Mouse (Mus musculus) liver, embryonic 15.5 days (tissue): ENCODE measurements around the gene Gpr179. TPM values are rescaled to one million over a fixed set of nuclear protein-coding genes. Genes with fewer than 3 reads are reported as not detected.
A peak's percentile ranks its signal among the peaks of the same experiment; 100 is the strongest.
"Not testable (repeated sequence)": the region's sequence is repeated elsewhere in the genome, so short reads cannot be mapped to it uniquely, and the experiment has no call there.

ENCODE experiments used
- ATAC-seq: fragments of 200-750 bp; cut with Nextera tagmentation; 2 replicates; pipeline ENCODE4 v1.8.0; 2017; ENCODE audit warnings: moderate number of reproducible peaks, mild to moderate bottlenecking, moderate library complexity; ENCODE audit not compliant: insufficient read depth
- H3K27ac ChIP-seq: fragments of 300-500 bp; sonication (generic); replicated peaks from 2 replicates; pipeline ENCODE4 v1.5.1; 2015; ENCODE audit warnings: mild to moderate bottlenecking, inconsistent platforms
- H3K27me3 ChIP-seq: fragments of 300-500 bp; sonication (generic); 2 replicates; pipeline ENCODE4 v1.6.1; 2015; ENCODE audit warnings: mild to moderate bottlenecking, inconsistent platforms
- H3K36me3 ChIP-seq: fragments of 300-500 bp; sonication (generic); replicated peaks from 2 replicates; pipeline ENCODE4 v1.6.1; 2015; ENCODE audit warnings: moderate library complexity, mild to moderate bottlenecking, inconsistent platforms
- H3K4me1 ChIP-seq: fragments of 300-500 bp; sonication (generic); replicated peaks from 2 replicates; pipeline ENCODE4 v1.6.1; 2015; ENCODE audit warnings: inconsistent platforms
- H3K4me2 ChIP-seq: fragments of 300-500 bp; sonication (generic); 2 replicates; pipeline ENCODE4 v1.6.1; 2015; ENCODE audit warnings: moderate library complexity, mild to moderate bottlenecking, inconsistent platforms
- H3K4me3 ChIP-seq: fragments of 300-500 bp; sonication (generic); replicated peaks from 2 replicates; pipeline ENCODE4 v1.5.1; 2015; ENCODE audit warnings: mild to moderate bottlenecking, inconsistent platforms
- H3K9ac ChIP-seq: fragments of 300-500 bp; sonication (generic); 2 replicates; pipeline ENCODE4 v1.6.1; 2015; ENCODE audit warnings: moderate library complexity, mild to moderate bottlenecking, inconsistent platforms
- H3K9me3 ChIP-seq: fragments of 300-500 bp; sonication (generic); replicated peaks from 2 replicates; pipeline ENCODE4 v1.6.1; 2016; ENCODE audit warnings: inconsistent platforms
- WGBS: fragments of 180-500 bp; shearing (Covaris S2); methylation state at CpG from one replicate; pipeline ENCODE4 v1.1.7; 2015; ENCODE audit warnings: mixed read lengths; ENCODE audit not compliant: insufficient replicate concordance; 5-methylcytosine and 5-hydroxymethylcytosine counted together
- polyA plus RNA-seq: library from polyadenylated mRNA; unstranded; fragments of >200 nt; fragmentation: Nextera tagmentation; extraction: Ambion mirVana; gene quantifications from 2 replicates; pipeline ENCODE4 v1.2.1, GENCODE M21; 2015

Gene Gpr179
- polyA plus RNA-seq, 1 experiment from 2014 or later = not detected

DNA sequence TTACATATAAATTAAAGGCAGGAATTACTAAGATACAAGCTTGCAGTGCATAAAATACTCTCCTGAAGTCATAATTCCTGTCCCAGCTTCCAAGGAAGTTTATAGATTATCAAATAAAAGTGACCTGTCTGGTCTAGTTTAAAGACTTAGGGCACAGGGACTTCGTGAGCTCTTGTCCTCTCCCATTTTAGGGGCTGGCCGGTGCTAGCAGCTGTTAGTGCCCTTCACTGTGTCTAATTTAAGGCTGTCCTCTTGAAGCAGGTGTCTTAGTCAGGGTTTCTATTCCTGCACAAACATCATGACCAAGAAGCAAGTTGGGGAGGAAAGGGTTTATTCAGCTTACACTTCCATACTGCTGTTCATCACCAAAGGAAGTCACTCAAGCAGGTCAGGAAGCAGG lies 21.5 kb upstream of the Gpr179 start:
- H3K27ac ChIP-seq = no peak overlapping the region
- H3K36me3 ChIP-seq = peaks cover 31% of the 10 kb centered on the region
- no peak overlapping the region for H3K9ac ChIP-seq
- H3K27me3 ChIP-seq = no peaks in the 10 kb centered on the region
- no peaks in the 10 kb centered on the region for H3K9me3 ChIP-seq
- 79% methylated on average over 2 of the region's 2 CpGs for WGBS
- no peak for ATAC-seq
- no peaks in the 10 kb centered on the region for H3K4me1 ChIP-seq
- H3K4me3 ChIP-seq = no peak overlapping the region
- H3K4me2 ChIP-seq = no peak overlapping the region

DNA sequence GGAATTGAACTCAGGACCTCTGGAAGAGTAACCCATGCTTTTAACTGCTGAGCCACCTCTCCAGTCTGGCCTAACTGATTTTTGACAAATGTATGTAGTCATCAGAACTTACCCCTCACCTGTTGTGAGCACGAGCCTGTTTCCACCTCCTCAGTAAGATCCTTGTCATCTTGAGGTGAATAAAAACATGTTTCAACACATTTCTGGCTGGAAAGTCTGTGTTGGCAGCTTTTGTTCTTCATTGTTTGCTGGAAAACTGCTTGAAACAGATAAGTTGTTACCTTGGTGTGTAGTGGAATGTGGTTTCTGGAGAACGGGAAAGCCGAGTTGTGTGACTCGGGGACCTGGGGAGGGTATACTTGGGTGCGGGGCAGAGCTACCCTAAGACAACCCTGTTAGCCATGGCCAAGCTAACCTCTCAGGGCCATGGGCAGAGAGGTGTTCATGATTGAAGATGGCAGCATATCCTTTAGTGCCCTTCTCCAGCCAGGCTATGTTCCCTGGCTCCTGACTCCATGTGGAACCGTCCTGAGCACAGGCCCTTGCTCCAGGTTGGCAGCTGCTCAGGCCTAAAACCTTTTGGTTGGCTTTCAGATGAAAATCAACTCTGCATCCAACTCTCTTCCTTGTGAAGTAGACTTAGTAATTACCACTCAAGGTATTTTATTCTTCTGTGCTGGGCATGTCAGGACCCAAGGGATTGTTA lies 20.4 kb upstream of the Gpr179 start:
- H3K9ac ChIP-seq = no peak overlapping the region
- H3K4me2 ChIP-seq = no peak overlapping the region
- H3K9me3 ChIP-seq = no peaks in the 10 kb centered on the region
- WGBS = 83% methylated on average over 6 of the region's 6 CpGs
- H3K27ac ChIP-seq = no peak overlapping the region
- peaks cover 26% of the 10 kb centered on the region for H3K36me3 ChIP-seq
- no peaks in the 10 kb centered on the region for H3K27me3 ChIP-seq
- H3K4me1 ChIP-seq = no peaks in the 10 kb centered on the region
- no peak for ATAC-seq
- no peak overlapping the region for H3K4me3 ChIP-seq

DNA sequence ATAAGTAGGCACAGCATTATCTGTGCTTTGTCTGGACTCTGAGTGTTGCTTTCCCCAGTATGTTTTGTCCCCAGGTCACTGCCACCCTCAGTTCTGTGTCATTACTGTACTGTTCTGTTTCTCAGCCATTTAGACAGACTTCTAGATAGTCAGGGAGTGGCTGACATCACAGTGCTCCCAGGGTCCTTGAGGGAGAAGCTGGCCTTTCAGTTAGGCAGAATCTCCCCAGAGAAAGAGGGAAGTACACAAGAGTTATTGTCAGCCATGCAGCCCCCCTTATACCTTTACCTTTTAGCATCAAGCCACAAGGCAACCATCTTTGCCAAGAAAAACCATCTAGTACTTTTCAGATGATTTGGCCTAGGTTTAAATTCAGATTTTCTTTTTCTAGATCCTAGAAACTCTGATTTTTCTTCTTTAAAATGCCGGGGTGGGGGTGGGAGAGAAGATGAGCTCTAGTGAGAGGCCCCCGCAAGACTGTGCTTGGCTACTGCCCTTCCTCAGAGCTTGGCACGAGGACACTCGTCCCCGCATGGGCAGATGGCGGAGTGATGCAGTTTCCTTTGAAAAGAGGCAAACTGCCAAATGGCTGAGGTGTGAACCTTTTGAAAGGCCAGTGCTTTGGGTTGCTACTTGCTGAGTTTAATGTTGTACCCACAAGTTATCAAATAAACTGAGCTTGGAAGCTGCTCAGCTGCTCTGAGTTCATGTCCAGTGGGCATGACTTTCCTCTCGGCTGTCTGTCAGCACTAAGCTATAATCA lies 18.6 kb upstream of the Gpr179 start:
- H3K27me3 ChIP-seq = no peaks in the 10 kb centered on the region
- H3K4me2 ChIP-seq = no peak overlapping the region
- WGBS = 78% methylated on average over 7 of the region's 7 CpGs
- H3K4me1 ChIP-seq = peaks cover 12% of the 10 kb centered on the region
- no peaks in the 10 kb centered on the region for H3K9me3 ChIP-seq
- H3K4me3 ChIP-seq = no peak overlapping the region
- H3K9ac ChIP-seq = no peak overlapping the region
- ATAC-seq = no peak
- H3K36me3 ChIP-seq = peaks cover 19% of the 10 kb centered on the region
- no peak overlapping the region for H3K27ac ChIP-seq

DNA sequence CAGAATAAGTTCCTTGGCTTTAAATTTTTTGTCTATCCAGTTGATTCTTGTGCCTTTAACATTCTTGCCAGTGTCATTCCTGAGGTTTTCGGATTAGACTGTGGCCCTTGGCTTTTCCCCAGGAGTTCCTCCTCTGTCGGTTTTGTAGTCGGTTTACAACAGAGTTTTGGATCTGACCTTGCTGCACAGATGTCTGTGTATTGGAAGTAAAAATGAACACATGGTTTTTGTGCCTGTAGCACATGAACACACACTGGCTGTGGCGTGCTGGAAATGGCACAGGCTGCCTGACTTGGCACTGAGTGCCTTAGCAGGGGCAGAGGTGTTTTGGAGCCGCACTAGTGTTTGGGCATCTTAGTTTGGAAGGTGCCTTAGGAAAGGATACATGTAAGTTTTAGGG lies 16.6 kb upstream of the Gpr179 start:
- ATAC-seq = no peak
- WGBS = 79% methylated on average over 5 of the region's 5 CpGs

DNA sequence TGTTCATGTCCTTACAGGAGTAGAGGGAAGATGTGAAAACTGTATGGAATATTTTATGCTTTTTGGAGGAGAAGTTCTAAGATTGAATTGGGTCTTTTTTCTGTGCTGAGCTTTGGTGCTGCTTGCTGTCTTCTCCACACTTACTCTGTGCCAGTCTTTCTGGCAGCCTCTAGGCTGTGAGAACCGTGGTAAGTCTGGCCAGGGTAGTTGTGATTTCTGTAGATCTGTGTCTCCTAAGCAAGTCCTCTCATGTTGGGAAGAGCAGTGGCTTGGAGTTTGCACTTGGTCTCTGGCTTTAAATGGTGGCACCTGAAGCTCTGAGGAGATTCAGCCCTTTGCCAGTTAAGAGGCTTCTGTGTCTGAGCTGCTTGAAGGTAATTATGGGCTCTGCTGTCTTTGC lies 13.7 kb upstream of the Gpr179 start:
- H3K27me3 ChIP-seq = no peaks in the 10 kb centered on the region
- peak overlapping the region; percentile 98; the same call in 1 of the 2 replicates for H3K4me2 ChIP-seq
- H3K9me3 ChIP-seq = no peaks in the 10 kb centered on the region
- no peak overlapping the region for H3K27ac ChIP-seq
- WGBS = 50% methylated on average over 1 of the region's 1 CpGs
- ATAC-seq = no peak
- H3K9ac ChIP-seq = no peak overlapping the region
- peaks cover 45% of the 10 kb centered on the region for H3K4me1 ChIP-seq
- peaks cover 9% of the 10 kb centered on the region; the same call in 1 of the 2 replicates for H3K36me3 ChIP-seq
- no peak overlapping the region for H3K4me3 ChIP-seq

More for the DNA sequence above, 16.6 kb upstream of the Gpr179 start:
- H3K4me1 ChIP-seq = peaks cover 32% of the 10 kb centered on the region
- H3K4me2 ChIP-seq = no peak overlapping the region
- no peak overlapping the region for H3K9ac ChIP-seq
- no peak overlapping the region for H3K4me3 ChIP-seq
- H3K27ac ChIP-seq = no peak overlapping the region
- peaks cover 9% of the 10 kb centered on the region; the same call in 1 of the 2 replicates for H3K36me3 ChIP-seq
- H3K27me3 ChIP-seq = no peaks in the 10 kb centered on the region
- H3K9me3 ChIP-seq = no peaks in the 10 kb centered on the region

DNA sequence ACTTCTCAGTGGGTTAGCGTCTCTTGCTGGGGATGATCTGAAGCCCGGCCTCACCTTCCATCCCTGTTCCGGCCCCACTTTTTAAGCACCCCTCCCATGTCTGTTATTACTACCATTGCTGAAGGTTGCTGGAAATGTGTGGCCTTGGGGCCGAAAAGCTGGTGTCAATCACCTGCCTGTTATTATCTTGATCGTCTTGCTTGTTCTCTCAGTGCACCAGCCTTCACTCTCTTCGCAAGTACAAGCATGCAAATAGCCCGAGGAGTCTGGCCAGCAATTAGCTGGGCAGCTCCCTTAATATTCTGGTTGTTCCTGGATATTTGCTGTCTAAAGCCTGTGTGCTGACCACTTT lies 11.7 kb upstream of the Gpr179 start:
- Histone ChIP-seq H3K4me2 (peak overlapping the region; percentile 98), H3K9me3 (no peaks in the 10 kb centered on the region), H3K36me3 (peaks cover 9% of the 10 kb centered on the region; the same call in 1 of the 2 replicates), H3K9ac (peak overlapping the region; percentile 99), H3K4me3 (peak overlapping the region; percentile 97), H3K27me3 (no peaks in the 10 kb centered on the region), H3K27ac (peak overlapping the region; percentile 85), H3K4me1 (peaks cover 45% of the 10 kb centered on the region)
- no peak for ATAC-seq
- 2% methylated on average over 7 of the region's 7 CpGs for WGBS

DNA sequence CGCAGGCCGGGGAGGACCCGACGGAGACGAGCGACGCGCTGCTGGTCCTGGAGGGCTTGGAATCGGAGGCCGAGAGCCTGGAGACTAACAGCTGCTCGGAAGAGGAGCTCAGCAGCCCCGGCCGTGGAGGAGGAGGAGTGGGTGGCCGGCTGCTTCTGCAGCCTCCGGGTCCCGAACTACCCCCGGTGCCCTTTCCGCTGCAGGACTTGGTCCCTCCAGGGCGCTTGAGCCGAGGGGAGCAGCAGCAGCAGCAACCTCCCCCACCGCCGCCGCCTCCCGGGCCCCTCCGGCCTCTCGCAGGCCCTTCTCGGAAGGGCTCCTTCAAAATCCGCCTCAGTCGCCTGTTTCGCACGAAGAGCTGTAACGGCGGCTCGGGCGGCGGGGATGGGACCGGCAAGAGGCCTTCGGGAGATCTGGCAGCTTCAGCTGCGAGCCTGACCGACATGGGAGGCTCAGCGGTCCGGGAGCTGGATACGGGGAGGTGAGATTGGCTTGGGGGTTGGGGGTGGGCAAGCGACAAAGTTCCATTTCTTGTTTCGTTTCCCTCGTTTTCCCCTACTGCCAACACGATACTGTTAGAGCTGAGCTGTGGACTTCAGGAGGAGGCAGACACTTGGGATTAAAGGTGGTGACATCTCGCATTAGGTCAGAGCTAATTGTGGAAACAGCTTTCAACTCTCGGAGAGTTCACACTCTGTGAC lies 11.2 kb upstream of the Gpr179 start:
- WGBS = under 1% methylated on average over 49 of the region's 49 CpGs
- H3K27ac ChIP-seq = peak overlapping the region; percentile 85
- H3K4me3 ChIP-seq = peak overlapping the region; percentile 97
- peak; percentile 5 for ATAC-seq
- H3K27me3 ChIP-seq = no peaks in the 10 kb centered on the region
- peaks cover 45% of the 10 kb centered on the region for H3K4me1 ChIP-seq
- peak overlapping the region; percentile 98 for H3K4me2 ChIP-seq
- peak overlapping the region; percentile 99 for H3K9ac ChIP-seq
- H3K9me3 ChIP-seq = no peaks in the 10 kb centered on the region
- peaks cover 8% of the 10 kb centered on the region; the same call in 1 of the 2 replicates for H3K36me3 ChIP-seq

DNA sequence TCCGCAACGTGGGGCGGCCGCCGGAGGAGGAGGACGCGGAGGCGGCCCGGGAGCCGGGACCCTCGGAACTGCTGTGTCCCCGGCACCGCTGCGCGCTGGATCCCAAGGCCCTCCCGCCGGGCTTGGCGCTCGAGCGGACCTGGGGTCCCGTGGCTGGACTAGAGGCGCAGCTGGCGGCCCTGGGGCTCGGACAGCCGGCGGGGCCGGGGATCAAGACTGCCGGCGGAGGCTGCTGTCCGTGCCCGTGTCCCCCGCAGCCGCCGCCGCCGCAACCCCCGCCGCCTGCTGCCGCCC lies 10.7 kb upstream of the Gpr179 start:
- peak overlapping the region; percentile 97 for H3K4me3 ChIP-seq
- H3K9me3 ChIP-seq = no peaks in the 10 kb centered on the region
- peak overlapping the region; percentile 99 for H3K9ac ChIP-seq
- ATAC-seq = peak; percentile 26; the same call in 1 of the 2 replicates
- H3K27ac ChIP-seq = peak overlapping the region; percentile 85
- H3K27me3 ChIP-seq = no peaks in the 10 kb centered on the region
- peaks cover 45% of the 10 kb centered on the region for H3K4me1 ChIP-seq
- WGBS = 0% methylated on average over 35 of the region's 39 CpGs
- H3K4me2 ChIP-seq = peak overlapping the region; percentile 98
- 0 out of 2 replicates have a peak, but pooled peaks cover 5% of the 10 kb centered on the region for H3K36me3 ChIP-seq

DNA sequence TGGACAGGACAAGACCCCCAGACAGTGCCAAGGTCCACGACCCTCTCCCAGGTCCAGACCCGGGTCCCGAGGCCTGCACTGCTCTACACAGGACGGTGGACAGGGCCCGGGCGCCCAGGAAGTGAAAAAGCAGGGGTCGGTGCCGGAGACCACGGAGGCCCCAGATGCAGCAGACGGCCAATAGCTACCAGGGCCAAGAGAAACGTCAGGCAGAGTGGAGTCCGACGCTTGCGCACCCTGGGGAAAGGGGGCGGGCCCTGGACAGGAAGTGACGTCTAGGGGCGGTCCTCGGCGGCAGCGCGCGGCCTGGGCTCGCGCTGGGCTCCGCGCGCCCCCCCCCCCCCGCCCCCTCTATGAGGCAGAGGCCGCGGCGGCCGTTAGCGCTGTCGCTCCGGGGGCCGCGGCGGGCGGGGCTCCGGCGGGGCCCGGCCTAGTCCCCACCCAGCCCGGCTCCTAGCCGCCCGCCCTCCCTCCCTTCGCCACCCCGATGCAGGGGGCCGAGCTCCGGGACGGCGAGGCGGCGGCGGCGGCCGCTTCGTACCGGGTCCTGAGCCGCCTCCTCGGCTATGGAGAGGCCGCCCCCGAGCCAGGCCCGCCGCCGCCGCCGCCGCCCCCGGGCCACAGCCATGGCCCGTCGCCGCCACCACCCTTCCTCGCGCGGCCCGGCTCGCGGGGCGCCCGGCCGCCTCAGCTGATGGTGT lies 10.2 kb upstream of the Gpr179 start, which contains the start of gene Socs7:
Socs7 (plus strand) TSS at position 604 of the 701 bp plus-strand sequence.
- 0 out of 2 replicates have a peak, but pooled peaks cover 1% of the 10 kb centered on the region for H3K36me3 ChIP-seq
- no peaks in the 10 kb centered on the region for H3K27me3 ChIP-seq
- H3K4me2 ChIP-seq = peak within 1 kb of the TSS; percentile 98
- ATAC-seq = peak; percentile 92
- peak within 1 kb of the TSS; percentile 97 for H3K4me3 ChIP-seq
- H3K27ac ChIP-seq = peak within 1 kb of the TSS; percentile 85
- under 1% methylated on average over 36 of the region's 81 CpGs for WGBS
- no peaks in the 10 kb centered on the region for H3K9me3 ChIP-seq
- H3K9ac ChIP-seq = peak within 1 kb of the TSS; percentile 99
- peaks cover 45% of the 10 kb centered on the region for H3K4me1 ChIP-seq

DNA sequence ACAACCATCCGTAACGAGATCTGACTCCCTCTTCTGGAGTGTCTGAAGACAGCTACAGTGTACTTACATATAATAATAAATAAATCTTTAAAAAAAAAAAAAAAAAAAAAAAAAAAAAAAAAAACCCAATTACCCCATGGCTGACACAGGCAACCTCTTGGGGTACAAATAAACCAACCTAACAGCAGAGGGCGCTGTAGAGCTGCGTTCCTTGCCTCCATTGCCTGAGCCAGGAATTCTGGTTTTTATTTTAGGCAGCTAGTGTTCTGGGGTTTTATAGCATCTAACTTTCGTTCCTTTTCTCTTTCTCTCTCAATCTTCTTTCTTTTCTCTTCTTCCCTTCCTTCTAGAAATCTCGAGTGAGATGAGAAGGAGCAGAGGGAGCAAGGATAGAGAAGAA lies 5.8 kb upstream of the Gpr179 start:
- peaks cover 21% of the 10 kb centered on the region for H3K27me3 ChIP-seq
- H3K4me2 ChIP-seq, H3K4me3 ChIP-seq, H3K4me1 ChIP-seq, H3K36me3 ChIP-seq, ATAC-seq, H3K9me3 ChIP-seq, H3K27ac ChIP-seq, H3K9ac ChIP-seq: not testable (repeated sequence)
- 11% methylated on average over 6 of the region's 6 CpGs for WGBS
